Mouse (Mus musculus): ENCODE results near the gene Cacna2d3.

DNA sequence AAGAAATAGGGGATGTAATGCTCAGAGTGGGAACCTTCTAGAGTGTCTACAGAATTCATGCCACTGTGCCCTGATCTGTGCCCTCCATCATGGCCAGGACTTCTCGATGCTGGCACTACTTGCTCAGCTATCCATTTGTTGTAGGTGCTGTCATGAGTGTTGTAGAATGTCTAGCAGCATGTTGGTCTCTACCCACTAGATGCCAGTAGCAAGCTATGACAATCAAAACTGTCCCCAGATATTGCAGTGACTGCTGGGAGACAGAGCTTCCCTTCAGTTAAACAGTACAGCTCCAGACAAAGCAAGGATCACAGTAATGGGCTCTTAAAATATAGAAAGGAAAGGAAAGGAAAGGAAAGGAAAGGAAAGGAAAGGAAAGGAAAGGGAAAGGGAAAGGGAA lies 771.9 kb downstream of the Cacna2d3 start:
- peak; percentile 47 for TF ChIP-seq CTCF (conservative IDR thresholded peaks at IDR 0.05; ENCODE audit: insufficient read depth, insufficient read length, low read depth, low read length)
- no peak for TF ChIP-seq POLR2A (IDR thresholded peaks at IDR 0.05; ENCODE audit: low read depth, low read length)

All from kidney, adult 2 months (tissue).